Mouse (Mus musculus): ENCODE measurements around the gene Ppard. TPM values are rescaled to one million over a fixed set of nuclear protein-coding genes. Genes with fewer than 3 reads are reported as not detected.

Gene Ppard
- polyA plus RNA-seq, 1 experiment, result 28.0 TPM

DNA sequence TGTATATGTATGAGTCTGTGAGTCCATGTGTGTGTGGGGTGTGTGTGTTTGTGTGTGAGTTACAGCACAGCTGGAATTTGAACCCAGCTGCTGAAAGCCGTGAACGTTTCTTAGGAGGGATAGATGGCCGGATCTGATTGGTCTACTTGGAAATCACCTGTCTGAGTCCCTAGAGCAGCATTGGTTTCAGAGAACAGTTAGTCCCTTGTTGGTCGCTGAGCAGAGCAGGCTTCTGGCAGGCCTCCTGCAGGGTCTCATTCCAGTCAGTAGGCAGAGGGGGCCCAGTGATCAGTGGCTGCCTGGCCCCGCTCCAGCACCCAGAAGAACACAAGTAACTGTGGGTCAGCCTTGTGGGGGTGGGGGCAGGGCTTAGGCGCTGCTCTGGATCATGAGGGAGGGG lies 12.2 kb downstream of the Ppard start:
- no peak for DNase-seq

DNA sequence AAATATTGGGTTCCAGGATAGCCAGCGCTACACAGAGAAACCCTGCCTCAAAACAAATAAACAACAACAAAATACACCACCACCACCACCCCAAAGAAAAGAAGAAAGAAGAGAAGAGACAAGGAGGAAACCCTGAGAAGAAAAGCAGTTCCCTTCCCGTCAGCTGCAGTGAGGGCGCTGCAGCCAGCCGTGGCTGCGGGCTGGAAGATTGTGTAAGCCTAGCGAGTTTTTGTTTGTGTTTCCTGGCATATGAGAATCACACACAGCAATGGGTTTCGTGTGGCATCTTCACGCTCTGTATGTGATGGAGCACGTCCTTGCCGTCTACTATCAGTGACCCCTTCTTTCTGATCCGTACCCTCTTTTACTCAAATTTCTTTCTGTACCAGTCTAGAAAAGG lies 14.1 kb downstream of the Ppard start:
- H3K36me3 ChIP-seq (ENCODE audit: control insufficient read depth, insufficient read depth, low read length), result no peaks in the 10 kb centered on the region
- H3K27me3 ChIP-seq (replicated peaks; ENCODE audit: control insufficient read depth, insufficient read depth, low read length), result no peaks in the 10 kb centered on the region
- H3K4me3 ChIP-seq (ENCODE audit: insufficient read depth, low read depth, low read length), result no peak overlapping the region
- WGBS, result 79% methylated on average over 11 of the region's 11 CpGs
- DNase-seq, result no peak
- H3K4me1 ChIP-seq (ENCODE audit: control insufficient read depth, insufficient read depth, low read length), result peaks cover 6% of the 10 kb centered on the region; the same call in 1 of the 2 replicates
- no peak for TF ChIP-seq POLR2A (IDR thresholded peaks at IDR 0.05; ENCODE audit: low read depth, low read length)
- no peak for TF ChIP-seq CTCF (conservative IDR thresholded peaks at IDR 0.05; ENCODE audit: insufficient read depth, insufficient read length, low read depth, low read length)
- H3K27ac ChIP-seq (ENCODE audit: insufficient read depth, low read depth, low read length), result no peak overlapping the region

More for the DNA sequence above, 12.2 kb downstream of the Ppard start:
- Histone ChIP-seq H3K4me3 (ENCODE audit: insufficient read depth, low read depth, low read length) (no peak overlapping the region), H3K36me3 (ENCODE audit: control insufficient read depth, insufficient read depth, low read length) (no peaks in the 10 kb centered on the region), H3K27me3 (replicated peaks; ENCODE audit: control insufficient read depth, insufficient read depth, low read length) (no peaks in the 10 kb centered on the region), H3K4me1 (ENCODE audit: control insufficient read depth, insufficient read depth, low read length) (peaks cover 6% of the 10 kb centered on the region; the same call in 1 of the 2 replicates), H3K27ac (ENCODE audit: insufficient read depth, low read depth, low read length) (no peak overlapping the region)
- TF ChIP-seq CTCF (conservative IDR thresholded peaks at IDR 0.05; ENCODE audit: insufficient read depth, insufficient read length, low read depth, low read length), result no peak
- TF ChIP-seq POLR2A (IDR thresholded peaks at IDR 0.05; ENCODE audit: low read depth, low read length), result no peak
- 53% methylated on average over 6 of the region's 6 CpGs for WGBS

DNA sequence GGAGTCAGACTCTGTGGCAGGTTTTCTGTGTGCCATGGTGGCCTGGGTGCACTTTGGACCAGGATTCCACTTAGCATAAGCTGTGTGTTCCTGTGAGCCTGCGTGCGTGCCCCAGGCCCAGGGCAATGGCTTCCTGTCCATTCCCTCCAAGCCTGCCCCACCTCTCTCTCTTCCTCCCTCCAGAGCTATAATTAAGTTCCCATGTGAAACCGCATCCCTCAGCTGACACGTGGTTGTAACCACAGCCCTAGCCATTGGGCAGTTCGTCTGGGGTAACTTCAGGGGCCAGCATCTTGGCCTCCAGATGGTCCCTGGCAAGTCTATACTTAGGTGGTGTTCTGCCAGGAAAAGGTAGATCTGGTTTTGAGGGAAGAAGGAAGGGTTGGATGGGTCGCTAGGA lies 15.1 kb downstream of the Ppard start:
- Histone ChIP-seq H3K4me1 (ENCODE audit: control insufficient read depth, insufficient read depth, low read length) (peaks cover 6% of the 10 kb centered on the region; the same call in 1 of the 2 replicates), H3K4me3 (ENCODE audit: insufficient read depth, low read depth, low read length) (no peak overlapping the region), H3K27ac (ENCODE audit: insufficient read depth, low read depth, low read length) (no peak overlapping the region), H3K36me3 (ENCODE audit: control insufficient read depth, insufficient read depth, low read length) (no peaks in the 10 kb centered on the region), H3K27me3 (replicated peaks; ENCODE audit: control insufficient read depth, insufficient read depth, low read length) (no peaks in the 10 kb centered on the region)
- no peak for TF ChIP-seq CTCF (conservative IDR thresholded peaks at IDR 0.05; ENCODE audit: insufficient read depth, insufficient read length, low read depth, low read length)
- TF ChIP-seq POLR2A (IDR thresholded peaks at IDR 0.05; ENCODE audit: low read depth, low read length), result no peak
- 30% methylated on average over 6 of the region's 6 CpGs for WGBS
- DNase-seq, result peak; percentile 54

DNA sequence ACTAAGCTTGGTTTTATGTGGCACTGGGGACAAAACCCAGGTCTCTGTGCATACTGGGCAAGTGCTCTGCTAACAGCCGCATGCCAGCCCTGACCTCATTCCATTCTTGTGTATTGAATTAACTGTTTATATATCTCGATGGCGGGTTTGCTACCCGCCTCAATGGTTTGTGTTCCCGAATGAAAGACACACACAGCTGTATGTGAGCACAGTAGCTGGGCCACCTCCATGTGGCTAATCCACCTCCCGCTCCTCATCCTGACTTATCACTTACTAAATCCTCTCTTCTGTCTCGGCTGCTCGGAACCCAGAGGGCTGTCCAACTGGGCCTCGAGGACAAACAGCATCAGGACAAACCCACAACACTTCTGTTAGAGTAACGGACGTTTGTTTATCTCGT lies 16.6 kb downstream of the Ppard start:
- peaks cover 6% of the 10 kb centered on the region; the same call in 1 of the 2 replicates for H3K4me1 ChIP-seq (ENCODE audit: control insufficient read depth, insufficient read depth, low read length)
- H3K27ac ChIP-seq (ENCODE audit: insufficient read depth, low read depth, low read length), result no peak overlapping the region
- no peak for DNase-seq
- TF ChIP-seq CTCF (conservative IDR thresholded peaks at IDR 0.05; ENCODE audit: insufficient read depth, insufficient read length, low read depth, low read length) (no peak), POLR2A (IDR thresholded peaks at IDR 0.05; ENCODE audit: low read depth, low read length) (no peak)
- 80% methylated on average over 12 of the region's 12 CpGs for WGBS
- no peaks in the 10 kb centered on the region for H3K27me3 ChIP-seq (replicated peaks; ENCODE audit: control insufficient read depth, insufficient read depth, low read length)
- no peaks in the 10 kb centered on the region for H3K36me3 ChIP-seq (ENCODE audit: control insufficient read depth, insufficient read depth, low read length)
- H3K4me3 ChIP-seq (ENCODE audit: insufficient read depth, low read depth, low read length), result no peak overlapping the region

DNA sequence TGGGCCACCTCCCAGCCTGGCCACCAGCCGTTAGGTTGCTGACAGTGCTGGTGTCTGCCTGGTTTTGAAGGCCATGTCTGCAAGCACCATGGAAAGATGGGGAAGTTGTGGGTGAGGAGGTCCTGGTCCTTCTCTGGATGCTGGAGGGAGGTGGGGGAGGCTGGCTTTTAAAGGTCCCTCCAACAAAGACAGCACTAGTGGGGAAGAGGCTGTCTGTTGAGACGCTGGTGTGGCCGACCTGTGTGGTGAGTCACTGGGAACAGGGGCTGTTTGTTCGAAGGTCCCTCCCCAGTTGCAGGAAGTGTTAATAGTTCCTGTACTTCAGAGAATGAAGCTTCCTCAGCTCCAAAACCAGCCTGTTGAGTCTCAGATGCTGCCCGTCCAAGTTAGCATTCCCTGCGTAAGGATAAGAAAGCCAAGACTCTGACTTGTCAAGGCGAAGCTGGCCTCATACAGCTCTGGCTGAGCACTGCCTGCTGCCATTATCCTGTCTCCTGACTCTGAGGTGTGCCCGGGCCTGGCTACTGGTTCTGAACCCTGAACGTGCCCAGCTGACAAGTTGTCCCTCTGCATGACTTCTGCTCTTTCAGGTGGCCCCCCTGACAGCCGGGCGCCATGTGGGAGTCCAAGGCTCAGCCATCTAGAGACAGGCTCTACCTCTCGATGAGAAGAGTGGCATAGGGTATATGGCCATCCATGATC lies 19.2 kb downstream of the Ppard start:
- peaks cover 10% of the 10 kb centered on the region; the same call in 1 of the 2 replicates for H3K4me1 ChIP-seq (ENCODE audit: control insufficient read depth, insufficient read depth, low read length)
- 74% methylated on average over 12 of the region's 12 CpGs for WGBS
- TF ChIP-seq POLR2A (IDR thresholded peaks at IDR 0.05; ENCODE audit: low read depth, low read length), result no peak
- no peak for TF ChIP-seq CTCF (conservative IDR thresholded peaks at IDR 0.05; ENCODE audit: insufficient read depth, insufficient read length, low read depth, low read length)
- H3K4me3 ChIP-seq (ENCODE audit: insufficient read depth, low read depth, low read length), result no peak overlapping the region
- no peaks in the 10 kb centered on the region for H3K36me3 ChIP-seq (ENCODE audit: control insufficient read depth, insufficient read depth, low read length)
- no peaks in the 10 kb centered on the region for H3K27me3 ChIP-seq (replicated peaks; ENCODE audit: control insufficient read depth, insufficient read depth, low read length)
- DNase-seq, result no peak
- no peak overlapping the region for H3K27ac ChIP-seq (ENCODE audit: insufficient read depth, low read depth, low read length)

DNA sequence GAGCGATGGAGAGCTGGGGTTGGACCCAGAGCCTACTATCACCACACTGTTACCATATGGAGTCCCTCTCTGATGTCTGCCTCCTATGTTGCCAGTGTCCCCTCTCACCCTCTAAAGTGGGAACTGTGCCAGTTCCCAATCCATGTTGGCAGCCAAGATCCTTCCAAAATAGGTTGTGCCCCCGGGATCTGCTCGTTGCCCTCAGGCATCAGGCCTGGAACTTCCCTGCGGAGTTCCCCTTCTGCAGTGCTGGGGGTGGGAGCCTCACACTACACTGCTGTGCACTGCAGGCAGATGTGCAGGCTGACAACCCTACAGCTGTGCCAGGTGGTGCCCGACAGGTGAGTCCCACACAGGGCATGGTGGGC lies 19.8 kb downstream of the Ppard start:
- 57% methylated on average over 5 of the region's 5 CpGs for WGBS
- DNase-seq, result no peak
- Histone ChIP-seq H3K36me3 (ENCODE audit: control insufficient read depth, insufficient read depth, low read length) (no peaks in the 10 kb centered on the region), H3K4me3 (ENCODE audit: insufficient read depth, low read depth, low read length) (no peak overlapping the region), H3K27me3 (replicated peaks; ENCODE audit: control insufficient read depth, insufficient read depth, low read length) (no peaks in the 10 kb centered on the region), H3K27ac (ENCODE audit: insufficient read depth, low read depth, low read length) (no peak overlapping the region), H3K4me1 (ENCODE audit: control insufficient read depth, insufficient read depth, low read length) (peaks cover 11% of the 10 kb centered on the region; the same call in 1 of the 2 replicates)
- TF ChIP-seq CTCF (conservative IDR thresholded peaks at IDR 0.05; ENCODE audit: insufficient read depth, insufficient read length, low read depth, low read length), result no peak
- no peak for TF ChIP-seq POLR2A (IDR thresholded peaks at IDR 0.05; ENCODE audit: low read depth, low read length)

DNA sequence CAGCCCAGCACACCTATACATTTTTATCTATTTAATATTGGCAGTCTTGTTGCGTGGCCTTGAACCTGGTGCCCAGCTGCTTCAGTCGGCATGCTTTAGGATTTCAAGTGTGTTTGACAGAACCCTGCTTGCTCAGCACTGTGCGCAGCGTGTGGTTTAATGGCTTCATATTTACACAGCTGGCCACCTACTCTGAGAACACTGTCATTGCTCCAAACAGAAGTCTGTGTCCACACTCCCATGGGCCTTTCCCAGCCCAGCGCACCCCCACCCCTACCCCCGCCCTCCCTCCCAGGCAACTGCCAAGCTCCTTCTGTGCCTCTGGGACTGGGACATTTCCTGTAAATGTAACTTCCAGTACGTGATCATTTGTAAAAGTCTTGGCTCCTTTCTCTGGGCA lies 20.7 kb downstream of the Ppard start:
- 69% methylated on average over 7 of the region's 7 CpGs for WGBS
- TF ChIP-seq CTCF (conservative IDR thresholded peaks at IDR 0.05; ENCODE audit: insufficient read depth, insufficient read length, low read depth, low read length), result no peak
- TF ChIP-seq POLR2A (IDR thresholded peaks at IDR 0.05; ENCODE audit: low read depth, low read length), result no peak
- H3K4me1 ChIP-seq (ENCODE audit: control insufficient read depth, insufficient read depth, low read length), result 0 out of 2 replicates have a peak, but pooled peaks cover 6% of the 10 kb centered on the region
- peak; percentile 44 for DNase-seq
- H3K27ac ChIP-seq (ENCODE audit: insufficient read depth, low read depth, low read length), result no peak overlapping the region
- no peaks in the 10 kb centered on the region for H3K36me3 ChIP-seq (ENCODE audit: control insufficient read depth, insufficient read depth, low read length)
- no peaks in the 10 kb centered on the region for H3K27me3 ChIP-seq (replicated peaks; ENCODE audit: control insufficient read depth, insufficient read depth, low read length)
- no peak overlapping the region for H3K4me3 ChIP-seq (ENCODE audit: insufficient read depth, low read depth, low read length)

All from kidney, adult 2 months (tissue).